Mouse (Mus musculus) heart, embryonic 11.5 days (tissue): ENCODE measurements around the gene Nav2. TPM values are rescaled to one million over a fixed set of nuclear protein-coding genes. Genes with fewer than 3 reads are reported as not detected.
A peak's percentile ranks its signal among the peaks of the same experiment; 100 is the strongest.

Experiments
- ATAC-seq: fragments of 200-750 bp; cut with Nextera tagmentation; replicated peaks from 2 replicates; pipeline ENCODE4 v1.8.0; 2017; ENCODE audit warnings: moderate library complexity; ENCODE audit not compliant: insufficient number of reproducible peaks, low FRiP score, low TSS enrichment
- H3K27ac ChIP-seq: fragments of 300-500 bp; sonication (generic); 2 replicates; pipeline ENCODE4 v1.5.1; 2014; ENCODE audit warnings: mild to moderate bottlenecking, low read depth, low read length
- H3K27me3 ChIP-seq: fragments of 300-500 bp; sonication (generic); 2 replicates; pipeline ENCODE4 v1.6.1; 2014; ENCODE audit warnings: mild to moderate bottlenecking, low read length, mixed read lengths; ENCODE audit not compliant: control insufficient read depth, insufficient read depth
- H3K36me3 ChIP-seq: fragments of 300-500 bp; sonication (generic); 2 replicates; pipeline ENCODE4 v1.6.1; 2014; ENCODE audit warnings: mild to moderate bottlenecking, low read length, moderate library complexity, mixed read lengths; ENCODE audit not compliant: control insufficient read depth, insufficient read depth
- H3K4me1 ChIP-seq: fragments of 300-500 bp; sonication (generic); 2 replicates; pipeline ENCODE4 v1.6.1; 2014; ENCODE audit warnings: low read length; ENCODE audit not compliant: control insufficient read depth, insufficient read depth
- H3K4me2 ChIP-seq: fragments of 300-500 bp; sonication (generic); 2 replicates; pipeline ENCODE4 v1.6.1; 2014; ENCODE audit warnings: mild to moderate bottlenecking, moderate library complexity
- H3K4me3 ChIP-seq: fragments of 300-500 bp; sonication (generic); 2 replicates; pipeline ENCODE4 v1.5.1; 2014; ENCODE audit warnings: low read depth, low read length
- H3K9ac ChIP-seq: fragments of 300-500 bp; sonication (generic); 2 replicates; pipeline ENCODE4 v1.6.1; 2014; ENCODE audit warnings: mild to moderate bottlenecking, low read depth, low read length, moderate library complexity
- H3K9me3 ChIP-seq: fragments of 300-500 bp; sonication (generic); replicated peaks from 2 replicates; pipeline ENCODE4 v1.6.1; 2016; ENCODE audit warnings: low read length; ENCODE audit not compliant: control insufficient read depth
- WGBS: fragments of 180-500 bp; shearing (Covaris S2); extraction: QIAGEN DNeasy Blood & Tissue Kit; methylation state at CpG from one replicate; pipeline ENCODE4 v1.1.7; 2014; ENCODE audit not compliant: insufficient replicate concordance; 5-methylcytosine and 5-hydroxymethylcytosine counted together
- polyA plus RNA-seq: library from polyadenylated mRNA; unstranded; fragments of >200 nt; fragmentation: Nextera tagmentation; extraction: Ambion mirVana; gene quantifications from 2 replicates; pipeline ENCODE4 v1.2.1, GENCODE M21; 2014

Nav2 gene
- polyA plus RNA-seq, 1 experiment from 2014 or later, result 32.2 TPM

GRCm38 (mm10) chr7:49288186-49288585 lies 379.7 kb downstream of the Nav2 start:
- H3K4me1 ChIP-seq, result peaks cover 15% of the 10 kb centered on the region
- no peak overlapping the region for H3K4me2 ChIP-seq
- no peaks in the 10 kb centered on the region for H3K9me3 ChIP-seq
- H3K4me3 ChIP-seq, result no peak overlapping the region
- H3K27me3 ChIP-seq, result no peaks in the 10 kb centered on the region
- H3K36me3 ChIP-seq, result no peaks in the 10 kb centered on the region
- no peak overlapping the region for H3K27ac ChIP-seq
- no peak for ATAC-seq
- no peak overlapping the region for H3K9ac ChIP-seq
- WGBS, result 42% methylated on average over 8 of the region's 8 CpGs

GRCm38 (mm10) chr7:49290308-49290707 lies 381.8 kb downstream of the Nav2 start:
- no peak overlapping the region for H3K4me2 ChIP-seq
- 83% methylated on average over 4 of the region's 4 CpGs for WGBS
- H3K36me3 ChIP-seq, result no peaks in the 10 kb centered on the region
- H3K27me3 ChIP-seq, result no peaks in the 10 kb centered on the region
- H3K4me3 ChIP-seq, result no peak overlapping the region
- no peaks in the 10 kb centered on the region for H3K9me3 ChIP-seq
- H3K9ac ChIP-seq, result no peak overlapping the region
- no peak for ATAC-seq
- peaks cover 5% of the 10 kb centered on the region; the same call in 1 of the 2 replicates for H3K4me1 ChIP-seq
- H3K27ac ChIP-seq, result no peak overlapping the region

GRCm38 (mm10) chr7:49291208-49291892 lies 382.8 kb downstream of the Nav2 start:
- no peaks in the 10 kb centered on the region for H3K27me3 ChIP-seq
- H3K4me1 ChIP-seq, result peaks cover 5% of the 10 kb centered on the region; the same call in 1 of the 2 replicates
- H3K9ac ChIP-seq, result no peak overlapping the region
- H3K36me3 ChIP-seq, result no peaks in the 10 kb centered on the region
- no peaks in the 10 kb centered on the region for H3K9me3 ChIP-seq
- H3K4me2 ChIP-seq, result no peak overlapping the region
- no peak overlapping the region for H3K27ac ChIP-seq
- no peak overlapping the region for H3K4me3 ChIP-seq
- WGBS, result 87% methylated on average over 8 of the region's 8 CpGs
- ATAC-seq, result no peak

GRCm38 (mm10) chr7:49297148-49297547 lies 388.6 kb downstream of the Nav2 start:
- peaks cover 29% of the 10 kb centered on the region for H3K4me1 ChIP-seq
- 88% methylated on average over 3 of the region's 3 CpGs for WGBS
- H3K27ac ChIP-seq, result no peak overlapping the region

GRCm38 (mm10) chr7:49298431-49298839 lies 389.9 kb downstream of the Nav2 start:
- H3K36me3 ChIP-seq, result no peaks in the 10 kb centered on the region
- H3K4me1 ChIP-seq, result peaks cover 29% of the 10 kb centered on the region
- no peak overlapping the region for H3K9ac ChIP-seq
- H3K4me3 ChIP-seq, result no peak overlapping the region
- no peaks in the 10 kb centered on the region for H3K9me3 ChIP-seq
- H3K27me3 ChIP-seq, result no peaks in the 10 kb centered on the region
- no peak for ATAC-seq
- H3K4me2 ChIP-seq, result no peak overlapping the region
- WGBS, result 15% methylated on average over 4 of the region's 4 CpGs
- no peak overlapping the region for H3K27ac ChIP-seq

More at GRCm38 (mm10) chr7:49297148-49297547, 388.6 kb downstream of the Nav2 start:
- no peak for ATAC-seq
- Histone ChIP-seq H3K4me3 (no peak overlapping the region), H3K36me3 (no peaks in the 10 kb centered on the region), H3K27me3 (no peaks in the 10 kb centered on the region), H3K9ac (no peak overlapping the region), H3K9me3 (no peaks in the 10 kb centered on the region), H3K4me2 (no peak overlapping the region)

GRCm38 (mm10) chr7:49301487-49301886 lies 393.0 kb downstream of the Nav2 start:
- Histone ChIP-seq H3K36me3 (no peaks in the 10 kb centered on the region), H3K4me3 (no peak overlapping the region), H3K27me3 (peaks cover 5% of the 10 kb centered on the region; the same call in 1 of the 2 replicates), H3K27ac (no peak overlapping the region), H3K4me2 (no peak overlapping the region), H3K4me1 (peaks cover 34% of the 10 kb centered on the region), H3K9ac (no peak overlapping the region), H3K9me3 (no peaks in the 10 kb centered on the region)
- no peak; the same call in 1 of the 2 replicates for ATAC-seq
- 64% methylated on average over 6 of the region's 6 CpGs for WGBS

GRCm38 (mm10) chr7:49303600-49304411 lies 395.3 kb downstream of the Nav2 start:
- H3K27me3 ChIP-seq, result peaks cover 5% of the 10 kb centered on the region; the same call in 1 of the 2 replicates
- H3K4me1 ChIP-seq, result peaks cover 22% of the 10 kb centered on the region
- H3K27ac ChIP-seq, result no peak overlapping the region
- peak overlapping the region; percentile 87 for H3K4me2 ChIP-seq
- peak; percentile 44; the same call in 1 of the 2 replicates for ATAC-seq
- WGBS, result 2% methylated on average over 31 of the region's 31 CpGs
- no peaks in the 10 kb centered on the region for H3K9me3 ChIP-seq
- H3K36me3 ChIP-seq, result no peaks in the 10 kb centered on the region
- H3K9ac ChIP-seq, result 0 out of 2 replicates have a peak overlapping the region, but pooled peaks have one; percentile 43
- H3K4me3 ChIP-seq, result peak overlapping the region; percentile 41

- WGBS, result 79% methylated on average over 6 of the region's 6 CpGs
- Histone ChIP-seq H3K4me2 (no peak overlapping the region), H3K9me3 (no peaks in the 10 kb centered on the region), H3K4me1 (peaks cover 5% of the 10 kb centered on the region; the same call in 1 of the 2 replicates), H3K27me3 (peaks cover 5% of the 10 kb centered on the region; the same call in 1 of the 2 replicates), H3K27ac (no peak overlapping the region), H3K36me3 (no peaks in the 10 kb centered on the region), H3K4me3 (no peak overlapping the region), H3K9ac (no peak overlapping the region)
- ATAC-seq, result no peak
These were observed 399.2 kb downstream of the Nav2 start for GRCm38 (mm10) chr7:49307717-49308116.
